Mouse (Mus musculus) thymus, adult 18-20 months (tissue): ENCODE results near the gene Gm11114.

Experiments
- DNase-seq, 2 experiments: peaks; one replicate each; pipeline ENCODE4 v3.0.0; 2022; ENCODE audit warnings: mixed read lengths in 2 of 2

Gene Gm11114

DNA sequence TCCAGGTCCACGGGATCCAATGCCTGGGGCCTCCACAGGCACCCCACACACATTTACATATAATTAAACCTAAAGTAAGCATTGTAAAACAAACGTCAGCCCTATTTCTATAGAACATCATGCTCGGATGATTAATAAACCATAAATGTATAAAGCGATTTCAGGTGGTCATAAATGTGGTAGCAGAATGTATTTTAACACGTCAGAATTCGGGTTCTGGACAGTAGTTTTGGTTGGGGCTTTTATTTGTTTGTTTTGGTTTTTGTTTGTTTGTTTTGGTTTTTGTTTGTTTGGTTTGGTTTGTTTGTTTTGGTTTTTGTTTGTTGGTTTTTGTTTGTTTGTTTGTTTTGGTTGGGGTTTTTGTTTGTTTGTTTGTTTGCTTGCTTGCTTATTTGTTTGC is at the start of gene Gm11114:
Gene Gm11114 (plus strand): TSS at position 301 of the 400 bp plus-strand sequence.
- DNase-seq = no peak

DNA sequence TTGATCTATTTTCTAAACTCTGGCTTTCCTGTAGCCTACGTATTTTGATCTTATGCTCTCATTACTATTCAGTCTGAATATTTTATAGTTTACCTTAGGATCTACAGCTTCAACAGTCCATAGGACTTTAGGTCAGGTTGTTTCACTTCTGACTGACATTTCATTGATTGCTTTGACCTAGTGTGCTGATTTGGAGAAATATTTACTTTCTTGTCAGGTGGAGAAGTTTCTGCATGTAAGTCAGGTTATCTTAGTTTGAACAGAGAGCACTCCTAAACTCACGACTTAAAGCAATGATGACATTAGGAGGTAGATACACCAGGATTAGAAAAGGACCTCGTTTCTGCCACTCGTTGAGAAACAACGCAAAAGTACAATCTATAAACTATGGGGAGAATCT is 45.7 kb upstream of the Gm11114 start:
- DNase-seq = no peak

DNA sequence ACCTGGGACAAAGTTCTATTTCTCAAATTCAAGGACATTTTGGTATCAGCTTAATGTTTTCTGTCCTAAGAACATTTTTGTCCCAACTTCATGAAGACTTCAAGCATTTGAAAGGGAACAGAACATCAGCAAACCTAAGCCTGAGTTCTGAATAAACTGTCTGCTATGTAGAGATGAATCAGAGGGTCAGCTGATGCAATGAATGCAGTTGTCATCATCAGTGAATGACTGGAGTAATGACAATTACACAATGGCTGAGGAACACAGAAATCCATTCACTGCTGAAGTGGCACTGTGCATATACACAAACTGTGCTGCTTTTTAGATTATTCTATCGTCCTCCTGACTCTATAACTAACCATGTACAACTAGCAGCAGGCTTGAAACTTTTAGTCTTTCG is 38.5 kb upstream of the Gm11114 start:
- no peak for DNase-seq

DNA sequence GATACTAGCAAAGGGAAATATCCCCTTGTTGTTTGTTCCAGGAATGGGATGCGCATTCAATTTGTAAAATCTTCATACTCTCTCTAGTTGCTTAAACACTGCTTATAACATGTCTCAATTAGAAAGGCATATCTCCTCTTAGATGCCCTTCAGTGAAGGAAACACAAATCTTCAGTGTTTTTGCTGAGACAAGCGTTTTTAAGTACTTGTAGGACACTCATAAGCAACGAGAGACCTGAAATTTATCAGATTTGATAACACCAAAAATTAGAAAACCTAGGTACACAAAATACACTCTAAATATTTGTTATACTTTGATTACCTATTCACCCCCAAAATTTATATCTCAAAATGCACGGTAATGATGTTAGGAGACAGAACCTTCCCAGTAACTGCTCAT is 9.7 kb upstream of the Gm11114 start:
- no peak for DNase-seq

- DNase-seq = no peak
Measured at GRCm38 (mm10) chr9:85303378-85303777, 9.2 kb upstream of the Gm11114 start.

GRCm38 (mm10) chr9:85316122-85316521 is 3.5 kb downstream of the Gm11114 start:
- DNase-seq = no peak

- no peak for DNase-seq
Measured at GRCm38 (mm10) chr9:85320167-85320951, 7.8 kb downstream of the Gm11114 start.

DNA sequence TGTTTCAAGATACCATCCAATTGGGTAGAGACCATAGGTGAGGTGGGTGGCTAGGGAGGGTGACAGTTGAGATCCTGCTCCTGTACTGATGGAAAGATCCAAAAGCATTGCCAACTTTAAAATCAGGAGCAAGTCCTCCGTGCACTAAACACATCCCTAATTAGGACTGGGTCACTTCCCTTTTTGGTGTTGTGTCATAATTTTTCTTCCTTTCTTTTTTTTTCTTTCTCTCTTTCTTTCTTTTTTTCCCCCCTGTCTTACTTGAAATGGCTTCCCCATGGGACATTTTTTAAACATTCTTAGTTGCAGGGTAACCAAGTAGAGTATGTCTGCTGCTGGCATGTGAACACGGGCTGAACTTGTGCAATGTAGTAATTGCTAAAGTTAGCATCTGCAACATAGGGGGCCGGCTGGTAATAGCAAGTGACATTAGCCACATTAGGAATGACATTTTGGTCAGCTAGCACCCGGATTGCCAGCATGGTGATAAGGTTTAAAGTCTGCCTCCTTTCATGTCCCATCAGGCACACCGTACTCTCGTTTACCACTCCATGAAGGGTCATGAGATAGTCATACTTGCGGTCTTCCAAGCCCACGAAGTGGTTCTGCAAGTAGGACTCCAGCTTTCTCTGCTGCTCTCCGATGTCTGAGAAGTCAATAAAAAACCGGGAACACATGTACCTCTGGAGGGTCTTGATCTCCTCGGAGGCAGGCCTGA is 11.7 kb downstream of the Gm11114 start:
- DNase-seq = no peak

DNA sequence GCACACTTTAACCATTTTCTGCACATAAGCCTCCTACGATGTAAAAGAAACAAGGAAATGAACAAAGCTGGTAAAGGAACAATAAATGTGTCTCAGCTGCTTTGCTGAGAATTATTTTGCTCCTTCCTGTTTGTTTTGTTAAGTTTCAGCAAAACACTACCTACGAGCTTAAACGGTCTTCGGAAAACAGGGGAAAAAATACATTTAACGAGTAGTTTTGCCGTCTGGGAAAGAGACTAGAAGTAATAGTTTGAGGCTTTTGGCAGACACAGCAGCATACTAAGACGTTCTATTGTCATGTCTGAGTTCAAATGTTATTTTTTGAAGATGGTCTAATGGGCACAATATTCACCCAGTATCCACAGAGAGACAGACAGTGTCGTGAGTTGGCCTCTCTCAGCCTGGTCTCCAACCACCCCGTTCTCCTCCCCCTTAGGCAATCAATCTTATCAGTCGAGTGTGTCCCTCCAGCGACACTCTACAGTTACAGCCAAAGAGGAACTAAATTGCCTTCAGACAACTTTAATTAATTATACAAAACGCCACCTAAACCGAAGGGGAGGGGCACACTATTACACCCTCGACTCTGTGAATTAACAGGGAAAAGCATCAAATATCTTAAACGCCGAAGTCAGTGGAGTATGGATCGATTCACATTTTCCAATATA is 12.8 kb downstream of the Gm11114 start:
- no peak for DNase-seq

DNA sequence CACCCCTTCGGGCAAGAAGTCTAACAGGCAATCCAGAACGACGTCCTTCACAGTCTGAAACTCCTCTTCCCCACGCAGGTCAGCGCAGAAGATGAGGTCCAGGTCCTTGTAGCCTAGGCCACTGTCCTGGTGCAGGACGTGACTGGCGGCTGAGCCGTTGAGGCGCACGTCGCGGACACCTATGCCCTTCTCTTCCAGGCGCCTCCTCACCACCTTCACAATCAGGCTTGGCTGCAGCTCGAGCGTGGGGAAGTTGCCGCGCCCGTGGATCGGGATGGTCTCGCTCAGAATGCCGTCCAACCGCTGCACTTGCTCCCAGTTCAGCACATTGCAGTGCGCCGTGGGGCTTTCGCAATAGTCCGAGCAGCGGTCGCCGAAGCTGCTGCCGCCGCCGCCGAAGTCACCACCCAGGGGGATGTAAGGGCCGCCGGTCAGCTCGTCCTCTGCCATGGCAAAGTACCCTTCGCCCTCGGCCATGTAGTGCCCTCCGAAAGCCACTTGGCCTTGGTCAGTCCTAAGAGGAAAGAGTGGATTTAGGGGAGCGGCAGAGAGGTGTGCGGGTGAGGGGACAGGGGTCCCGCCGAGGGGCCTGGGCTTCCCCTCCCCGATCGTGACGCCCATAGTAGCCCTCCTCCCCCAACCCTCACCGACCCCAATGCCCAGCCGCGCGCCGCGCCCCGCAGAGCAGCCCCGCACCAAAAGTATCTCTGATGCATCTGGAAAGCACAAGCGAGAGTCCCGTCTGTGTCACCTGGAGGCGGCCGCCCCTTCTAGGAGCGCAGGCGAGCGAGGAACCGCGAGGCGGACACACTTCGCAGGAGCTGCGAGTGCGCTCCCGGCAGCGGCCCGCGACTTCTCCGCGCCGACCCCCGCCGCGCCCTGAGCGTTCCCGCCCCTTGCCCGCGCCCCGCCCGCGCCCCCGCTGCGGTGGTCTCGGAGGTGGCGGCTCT is 14.0 kb downstream of the Gm11114 start:
- peak; percentile 13 to 27 for DNase-seq

DNA sequence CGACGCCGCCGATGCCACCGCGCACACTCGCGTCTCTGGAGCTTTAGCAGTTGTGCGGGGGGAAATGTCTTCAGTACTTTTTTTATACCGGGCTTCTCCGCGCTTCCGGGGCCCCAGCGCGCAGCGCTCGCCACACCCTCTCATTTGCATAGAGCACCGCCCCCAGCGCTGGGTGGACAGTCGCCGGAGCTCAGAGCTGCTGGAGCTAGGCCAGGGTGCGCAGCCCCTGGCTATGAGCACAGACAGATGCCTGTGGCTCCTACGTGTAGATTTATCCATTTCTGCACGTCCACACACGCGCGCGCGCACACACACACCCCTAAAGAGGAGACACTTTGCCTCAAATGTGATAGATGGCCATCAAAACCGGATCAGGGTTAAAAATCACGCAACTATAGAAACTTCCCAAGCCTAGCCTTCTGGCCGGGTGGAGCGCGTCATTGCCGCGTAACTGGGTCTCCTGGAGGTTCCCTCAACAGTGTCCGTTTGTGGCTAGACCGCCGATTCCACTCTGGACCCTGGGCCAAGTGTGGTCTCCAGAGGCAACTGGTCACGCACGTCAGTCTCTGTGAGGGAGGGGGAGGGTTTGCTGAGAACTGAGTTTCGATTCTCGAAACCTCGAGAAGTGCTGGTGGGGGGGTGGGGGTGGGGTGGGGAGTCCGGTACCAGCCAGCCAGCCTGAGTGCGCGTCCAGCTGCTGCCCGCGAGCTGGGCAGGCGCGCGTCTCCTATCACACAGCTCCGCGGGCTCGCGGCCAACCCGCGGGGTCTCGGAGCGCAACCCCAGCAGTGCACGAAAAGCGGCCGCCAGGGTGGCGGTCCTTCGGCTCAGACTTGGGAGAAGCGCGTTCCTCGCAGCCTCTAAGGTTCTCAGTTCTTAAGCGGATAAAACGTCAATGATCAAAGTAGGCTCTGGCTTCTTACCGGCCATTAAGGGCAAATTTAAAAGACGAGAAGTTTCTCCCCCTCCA is 15.0 kb downstream of the Gm11114 start, which contains the start of gene Tent5a:
Gene Tent5a (minus strand): TSS at position 107 of the 970 bp plus-strand sequence.
- peak; percentile 51 to 57 for DNase-seq

DNA sequence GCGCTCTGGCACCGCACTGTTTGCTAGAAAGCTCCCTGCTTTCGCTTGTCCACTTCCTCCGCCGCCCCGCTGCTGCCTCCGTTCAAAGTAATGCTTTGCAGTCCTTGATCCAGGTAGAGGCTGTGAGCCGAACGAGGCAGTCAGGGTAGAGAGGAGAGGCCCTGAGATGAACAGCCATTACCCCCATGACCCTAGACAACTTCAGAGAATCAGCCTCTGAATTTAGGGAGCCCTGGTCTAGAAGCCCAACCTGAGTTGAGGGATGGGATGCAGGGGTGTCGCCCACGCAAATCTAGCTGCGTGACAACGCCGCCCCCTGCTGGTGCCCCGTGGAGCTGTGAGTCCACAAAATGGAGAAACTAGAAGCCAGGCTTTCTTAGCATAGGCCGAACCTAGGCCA is 15.7 kb downstream of the Gm11114 start:
- DNase-seq = peak; percentile 59 to 69

GRCm38 (mm10) chr9:85331521-85331920 is 18.9 kb downstream of the Gm11114 start:
- DNase-seq = no peak

DNA sequence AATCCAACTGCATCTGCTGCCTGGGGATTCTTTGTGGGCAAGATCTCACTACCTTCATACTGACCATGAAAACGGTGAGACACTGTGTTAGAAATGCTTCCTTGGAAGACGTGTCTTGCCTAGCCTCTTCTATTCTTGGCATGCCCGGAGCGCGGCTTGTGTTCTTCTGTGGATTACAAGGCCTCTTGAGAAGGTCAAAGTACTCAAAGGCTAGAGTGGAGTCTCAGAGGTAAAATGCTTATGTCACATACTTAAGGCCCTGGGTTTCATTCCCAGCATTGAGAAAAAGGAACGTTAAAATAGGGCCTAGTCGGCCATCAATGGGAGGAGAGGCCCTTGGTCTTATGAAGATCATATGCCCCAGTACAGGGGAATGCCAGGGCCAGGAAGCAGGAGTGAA is 23.5 kb downstream of the Gm11114 start:
- no peak for DNase-seq

GRCm38 (mm10) chr9:85340303-85340702 is 27.7 kb downstream of the Gm11114 start:
- no peak for DNase-seq

- DNase-seq = no peak
Measured at GRCm38 (mm10) chr9:85342892-85343785, 30.6 kb downstream of the Gm11114 start.

- no peak for DNase-seq
Measured at GRCm38 (mm10) chr9:85347823-85348523, 35.4 kb downstream of the Gm11114 start.

DNA sequence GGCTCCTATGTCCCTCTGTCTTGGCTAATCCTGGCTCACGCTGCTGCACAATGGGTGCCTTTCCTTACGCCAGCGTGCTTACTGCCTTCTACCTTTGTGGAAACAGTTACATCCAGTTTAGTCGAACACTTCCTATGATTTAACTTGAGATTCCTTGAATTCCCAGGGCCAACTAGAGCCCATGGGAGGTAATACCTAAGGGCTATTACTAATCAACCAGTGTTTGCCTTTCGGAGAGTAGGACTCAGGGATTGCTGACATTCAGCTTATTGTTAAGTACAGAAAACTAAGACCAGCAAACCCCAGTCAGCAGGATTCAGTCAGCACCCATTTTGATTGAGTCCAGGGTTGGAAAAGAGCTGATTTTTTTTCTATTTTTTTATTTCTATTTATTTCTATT is 43.0 kb downstream of the Gm11114 start:
- no peak for DNase-seq

GRCm38 (mm10) chr9:85357154-85357860 is 44.7 kb downstream of the Gm11114 start:
- no peak for DNase-seq
